In the genomic region with DNA sequence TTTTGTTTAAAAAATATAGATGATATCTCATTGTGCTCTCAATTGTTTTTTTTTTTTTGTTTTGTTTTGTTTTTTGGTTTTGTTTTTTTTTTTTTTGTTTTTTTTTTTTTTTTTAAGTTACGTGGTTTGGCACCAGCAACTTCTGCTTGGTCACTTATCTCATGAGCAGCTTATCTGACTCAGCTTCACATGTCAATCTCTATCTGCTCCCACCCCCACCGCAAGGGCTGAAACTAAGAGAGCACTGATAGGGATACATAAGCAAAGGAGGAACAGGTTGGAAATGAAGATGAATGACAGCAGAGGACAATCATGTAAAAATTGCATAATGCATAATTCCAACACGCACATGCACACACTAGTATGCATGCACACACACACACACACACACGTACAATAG, we compare ENCODE assay signal across 23 mouse cellular contexts. TPM values are rescaled to one million over a fixed set of nuclear protein-coding genes. Genes with fewer than 3 reads are reported as not detected.
DNase-seq lines count a peak whose midpoint lies in the region; ATAC-seq and TF ChIP-seq lines count a peak whose summit lies in the region.
"Had no signal": no experiment of that assay in that cellular context is flagged by ENCODE, and none has a peak within 500 bp of the region (broad histone marks: within the 10 kb centered on the region; RNA-seq: fewer than 3 reads in every experiment).

No protein-coding gene starts in this region.

- H3K4me3 ChIP-seq in liver, embryonic 11.5 days (ENCODE audit: low read depth, low read length), result no peak overlapping the region
- H3K4me3 ChIP-seq in CH12.LX (replicated peaks in 1 of 3; ENCODE audit: low read depth in 2 of 3, low read length in 2 of 3, poor library complexity in 1 of 3), result no peak overlapping the region
- no peak overlapping the region for H3K4me3 ChIP-seq in myocyte
- H3K4me3 ChIP-seq in hindbrain, embryonic 12.5 days, result no peak overlapping the region
- H3K4me3 ChIP-seq: embryonic facial prominence, embryonic 10.5 days; embryonic facial prominence, embryonic 12.5 days; forebrain, embryonic 13.5 days; forebrain, embryonic 15.5 days had no signal

- no peaks in the 10 kb centered on the region for H3K4me1 ChIP-seq in liver, embryonic 11.5 days (replicated peaks; ENCODE audit: control insufficient read depth, insufficient read depth, low read length)
- no peaks in the 10 kb centered on the region for H3K4me1 ChIP-seq in CH12.LX (ENCODE audit: control insufficient read depth in 1 of 2, insufficient read depth in 2 of 2)
- no peaks in the 10 kb centered on the region for H3K4me1 ChIP-seq in hindbrain, embryonic 12.5 days
- H3K4me1 ChIP-seq: embryonic facial prominence, embryonic 10.5 days; embryonic facial prominence, embryonic 12.5 days; forebrain, embryonic 13.5 days; forebrain, embryonic 15.5 days had no signal

- no peak for ATAC-seq in liver, embryonic 11.5 days (replicated peaks; ENCODE audit: low FRiP score)
- peak; percentile 53 for ATAC-seq in megakaryocyte, adult 5-6 weeks (ENCODE audit: poor library complexity, severe bottlenecking)
- no peak for ATAC-seq in hindbrain, embryonic 12.5 days (ENCODE audit: low FRiP score)
- ATAC-seq: CD4-positive, CD25-positive, alpha-beta regulatory T cell, adult 4 months; forebrain, embryonic 13.5 days; forebrain, embryonic 15.5 days; forebrain, postnatal 0 days had no signal

- H3ac ChIP-seq in myocyte (ENCODE audit: control insufficient read depth, insufficient read length), result no peak overlapping the region

- TF ChIP-seq CTCF in CH12.LX (conservative IDR thresholded peaks at IDR 0.05 in 1 of 2, IDR thresholded peaks at IDR 0.05 in 1 of 2; ENCODE audit: low read depth in 2 of 2, low read length in 2 of 2), result no peak

- no peak for TF ChIP-seq RAD21 in CH12.LX (IDR thresholded peaks at IDR 0.05; ENCODE audit: low read depth, low read length)

- no peaks in the 10 kb centered on the region for H3K36me3 ChIP-seq in liver, embryonic 11.5 days (ENCODE audit: control insufficient read depth, insufficient read depth, low read length)
- H3K36me3 ChIP-seq in CH12.LX (replicated peaks in 1 of 2; ENCODE audit: control insufficient read depth in 1 of 2, insufficient read depth in 1 of 2, low read length in 1 of 2) (no peaks in the 10 kb centered on the region), myocyte (ENCODE audit: control insufficient read depth, insufficient read depth) (no peaks in the 10 kb centered on the region)
- H3K36me3 ChIP-seq in hindbrain, embryonic 12.5 days, result no peaks in the 10 kb centered on the region
- H3K36me3 ChIP-seq: embryonic facial prominence, embryonic 10.5 days; embryonic facial prominence, embryonic 12.5 days; forebrain, embryonic 15.5 days had no signal

- H3K27ac ChIP-seq in liver, embryonic 11.5 days (ENCODE audit: low read depth, low read length), result no peak overlapping the region
- no peak overlapping the region for H3K27ac ChIP-seq in CH12.LX (ENCODE audit: insufficient read depth, low read depth)
- H3K27ac ChIP-seq in hindbrain, embryonic 12.5 days, result no peak overlapping the region
- H3K27ac ChIP-seq: embryonic facial prominence, embryonic 10.5 days; embryonic facial prominence, embryonic 12.5 days; forebrain, embryonic 13.5 days; forebrain, embryonic 15.5 days had no signal

- DNase-seq in liver (peak; percentile 8), CH12.LX (ENCODE audit: extremely low read depth) (no peak)
- DNase-seq in liver, embryonic 11.5 days (ENCODE audit: low spot score), result no peak
- no peak for DNase-seq in adrenal gland, adult 2 months
- no peak for DNase-seq in layer of hippocampus, postnatal 14 days (ENCODE audit: low spot score in 2 of 2)
- DNase-seq: adrenal gland, adult 8-10 months; adrenal gland, postnatal 14 days; adrenal gland, postnatal 36 days; cerebellum, adult 11-12 months; cerebellum, adult 2 months; cerebellum, adult 9-10 months; cerebellum, postnatal 10 days; cerebellum, postnatal 25 days; forebrain, postnatal 0 days had no signal

- H3K4me2 ChIP-seq in liver, embryonic 11.5 days, result no peak overlapping the region
- H3K4me2 ChIP-seq in CH12.LX (ENCODE audit: insufficient read depth, low read depth, poor library complexity, severe bottlenecking) (no peak overlapping the region), myocyte (ENCODE audit: low read depth) (peak overlapping the region; percentile 33)
- no peak overlapping the region for H3K4me2 ChIP-seq in hindbrain, embryonic 12.5 days (replicated peaks)
- H3K4me2 ChIP-seq: embryonic facial prominence, embryonic 12.5 days; forebrain, embryonic 13.5 days; forebrain, embryonic 15.5 days had no signal

- H3K9ac ChIP-seq in liver, embryonic 11.5 days (ENCODE audit: low read depth, low read length), result no peak overlapping the region
- no peak overlapping the region for H3K9ac ChIP-seq in CH12.LX (ENCODE audit: insufficient read depth, low read depth)
- no peak overlapping the region for H3K9ac ChIP-seq in hindbrain, embryonic 12.5 days
- H3K9ac ChIP-seq: embryonic facial prominence, embryonic 12.5 days; forebrain, embryonic 13.5 days; forebrain, embryonic 15.5 days; forebrain, postnatal 0 days had no signal

- H3K79me2 ChIP-seq in CH12.LX (replicated peaks; ENCODE audit: control insufficient read depth, extremely low read depth, insufficient read depth, poor library complexity, severe bottlenecking) (no peaks in the 10 kb centered on the region), myocyte (ENCODE audit: control insufficient read depth, insufficient read depth) (no peaks in the 10 kb centered on the region)

- TF ChIP-seq EP300 in CH12.LX (IDR thresholded peaks at IDR 0.05; ENCODE audit: low read length), result no peak

- H3K27me3 ChIP-seq in liver, embryonic 11.5 days (replicated peaks; ENCODE audit: control insufficient read depth, insufficient read depth, low read length), result no peaks in the 10 kb centered on the region
- H3K27me3 ChIP-seq in CH12.LX (replicated peaks), result no peaks in the 10 kb centered on the region
- H3K27me3 ChIP-seq in myocyte (ENCODE audit: control insufficient read depth, insufficient read depth, insufficient read length), result no peaks in the 10 kb centered on the region
- H3K27me3 ChIP-seq in hindbrain, embryonic 12.5 days, result no peaks in the 10 kb centered on the region
- H3K27me3 ChIP-seq: embryonic facial prominence, embryonic 12.5 days; forebrain, embryonic 13.5 days; forebrain, embryonic 15.5 days had no signal

- TF ChIP-seq POLR2A in CH12.LX (IDR thresholded peaks at IDR 0.05; ENCODE audit: low read depth, low read length) (no peak), myocyte (IDR thresholded peaks at IDR 0.05; ENCODE audit: insufficient read length, low read depth) (no peak)

- in situ Hi-C loops in CH12.LX (cut with MboI; ENCODE audit: low pct_ligation_motif_present, low pct_unique_long_range_greater_than_20kb, low sequenced_read_pairs), result no loop called here

- WGBS in liver, embryonic 11.5 days, result 55% methylated on average over 4 of the region's 4 CpGs
- WGBS in hindbrain, embryonic 12.5 days, result 87% methylated on average over 4 of the region's 4 CpGs

- dilution Hi-C loops in CH12.LX (cut with MboI; ENCODE audit: extremely low pct_ligation_motif_present, extremely low pct_unique_long_range_greater_than_20kb, low sequenced_read_pairs), result no loop called here

- H3K9me3 ChIP-seq in liver, embryonic 11.5 days (ENCODE audit: control insufficient read depth, low read length), result no peaks in the 10 kb centered on the region
- H3K9me3 ChIP-seq in CH12.LX (replicated peaks; ENCODE audit: low read length), result no peaks in the 10 kb centered on the region
- no peaks in the 10 kb centered on the region for H3K9me3 ChIP-seq in hindbrain, embryonic 12.5 days (replicated peaks)
- H3K9me3 ChIP-seq: embryonic facial prominence, embryonic 10.5 days; embryonic facial prominence, embryonic 12.5 days; forebrain, embryonic 13.5 days; forebrain, embryonic 15.5 days had no signal

TF ChIP-seq in CH12.LX, 34 proteins besides CTCF, POLR2A, EP300 and RAD21:
- no peak for TF ChIP-seq NRF1 (IDR thresholded peaks at IDR 0.05; ENCODE audit: low read depth, low read length)
- TF ChIP-seq ETS1 (conservative IDR thresholded peaks at IDR 0.05; ENCODE audit: low read depth, low read length), result no peak
- TF ChIP-seq ZNF384 (IDR thresholded peaks at IDR 0.05; ENCODE audit: low read depth, low read length), result peak; percentile 40; the same call in 1 of the 2 replicates

TF ChIP-seq in myocyte, 11 proteins besides CTCF, POLR2A, EP300 and RAD21:
- TF ChIP-seq MAX (IDR thresholded peaks at IDR 0.05; ENCODE audit: low read depth) (no peak), CEBPB (IDR thresholded peaks at IDR 0.05; ENCODE audit: insufficient read depth, poor library complexity, severe bottlenecking) (no peak), MYOD1 (IDR thresholded peaks at IDR 0.05; ENCODE audit: control insufficient read depth in 1 of 3, insufficient read length in 2 of 3, low read depth in 2 of 3) (no peak), REST (IDR thresholded peaks at IDR 0.05; ENCODE audit: insufficient read depth, insufficient read length) (no peak)

RNA-seq across cellular contexts. Expression of gene Ahr, which starts 41.3 kb away (rescaled TPM):
- 3.1 and 3.4 TPM in 2 replicates for polyA plus RNA-seq in liver, embryonic 11.5 days (2014; fragmentation: Nextera tagmentation; extraction: Ambion mirVana)
- 7.1 and 7.7 TPM in 2 replicates for total RNA-seq in CH12.LX (2012; rRNA removed)
- 8.2 and 9.5 TPM in 2 replicates for total RNA-seq in CH12.LX (2014; rRNA removed)
- 4.4 and 4.9 TPM in 2 replicates for polyA plus RNA-seq in CH12.LX (2012; ENCODE audit: insufficient read length, low read depth)
- total RNA-seq in megakaryocyte, adult 5-6 weeks (2015), result 12.7 and 13.0 TPM in 2 replicates
- total RNA-seq in megakaryocyte, adult 5-6 weeks (2017), result 9.8 and 12.4 TPM in 2 replicates
- 2.4 TPM for polyA plus RNA-seq in myocyte (2012; fragmentation: generic; extraction: Trizol)
- total RNA-seq in adrenal gland, adult 2 months (2021), result 1 to 10 TPM; 2.4 to 4.3 TPM
- 1.6 TPM in 2 replicates for polyA plus RNA-seq in adrenal gland, adult 2 months (2012; rRNA removed)
- polyA plus RNA-seq in hindbrain, embryonic 12.5 days (2016; fragmentation: Nextera tagmentation; extraction: Ambion mirVana), result 5.5 and 7.0 TPM in 2 replicates
- total RNA-seq in layer of hippocampus, postnatal 14 days (2021), result 10 to 100 TPM in 1 of 2 experiments, 1 to 10 TPM in 1; 9.7 to 10.1 TPM
- total RNA-seq: MEL had no signal
